Mouse (Mus musculus) adrenal gland, adult (tissue): ENCODE data around the gene Atf1.
"Not testable (repeated sequence)": the region's sequence is repeated elsewhere in the genome, so short reads cannot be mapped to it uniquely, and the experiment has no call there.

Source experiments
- DNase-seq, 2 experiments: peaks; one replicate each; pipeline ENCODE4 v3.0.0; 2022 to 2023; ENCODE audit warnings: low spot score in 1 of 2; ENCODE audit not compliant: inconsistent age in 2 of 2

Atf1 gene

DNA sequence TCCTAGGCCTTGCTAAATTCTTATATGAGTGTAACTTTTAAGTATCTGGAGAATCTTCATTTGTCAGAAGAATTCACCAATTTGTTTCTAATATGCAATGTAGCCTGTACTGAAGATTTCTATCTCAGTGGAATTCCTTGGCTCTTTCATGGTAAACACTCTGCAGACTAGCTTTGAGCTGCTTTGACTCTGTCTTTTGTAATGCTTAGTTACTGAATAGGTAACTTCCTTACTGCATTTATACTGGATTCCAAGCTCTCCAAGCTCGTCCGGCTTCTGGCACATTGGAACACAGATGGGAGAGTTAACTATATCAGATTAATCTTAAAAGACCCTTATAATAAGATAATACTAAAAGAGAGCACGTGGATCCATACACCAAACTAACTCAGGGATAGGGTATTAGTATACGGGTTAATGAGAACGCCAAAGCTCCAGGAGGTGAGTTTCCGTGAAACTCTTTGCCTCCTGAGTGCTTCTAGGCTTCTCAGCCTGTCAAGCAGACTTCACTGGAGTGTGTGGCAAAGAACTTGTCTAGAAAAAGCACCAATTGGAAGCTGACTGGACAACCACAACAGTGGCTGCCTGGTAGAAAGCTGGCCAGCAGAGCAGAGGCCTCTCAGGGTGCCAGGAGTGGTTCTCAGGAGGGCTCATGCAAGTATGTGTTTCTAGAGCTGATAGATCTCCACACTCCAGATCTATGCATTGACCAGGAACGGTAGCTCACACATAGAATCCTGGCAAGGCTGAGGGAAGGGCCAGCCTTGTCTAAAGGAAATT lies 31.2 kb downstream of the Atf1 start:
- DNase-seq = no peak

DNA sequence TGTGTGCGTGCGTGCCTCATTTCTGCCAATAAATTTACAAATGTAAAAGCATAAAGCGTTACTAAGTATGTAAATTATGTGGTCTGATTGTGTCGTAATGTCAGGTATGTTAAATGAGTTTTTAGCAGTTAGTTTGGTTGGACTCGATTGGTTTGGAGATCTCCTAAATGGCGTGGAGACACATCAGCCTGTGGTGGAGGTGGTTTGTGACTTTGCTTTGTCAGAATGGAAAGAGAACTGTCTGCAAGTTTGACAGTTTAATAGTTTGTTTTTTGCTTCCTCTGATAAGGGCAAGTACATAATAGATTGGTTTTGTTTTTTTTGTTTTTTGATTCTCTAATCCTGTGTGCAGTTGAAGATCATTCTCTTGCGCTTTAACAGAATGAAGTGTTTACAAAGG lies 32.7 kb downstream of the Atf1 start:
- DNase-seq = not testable (repeated sequence)

DNA sequence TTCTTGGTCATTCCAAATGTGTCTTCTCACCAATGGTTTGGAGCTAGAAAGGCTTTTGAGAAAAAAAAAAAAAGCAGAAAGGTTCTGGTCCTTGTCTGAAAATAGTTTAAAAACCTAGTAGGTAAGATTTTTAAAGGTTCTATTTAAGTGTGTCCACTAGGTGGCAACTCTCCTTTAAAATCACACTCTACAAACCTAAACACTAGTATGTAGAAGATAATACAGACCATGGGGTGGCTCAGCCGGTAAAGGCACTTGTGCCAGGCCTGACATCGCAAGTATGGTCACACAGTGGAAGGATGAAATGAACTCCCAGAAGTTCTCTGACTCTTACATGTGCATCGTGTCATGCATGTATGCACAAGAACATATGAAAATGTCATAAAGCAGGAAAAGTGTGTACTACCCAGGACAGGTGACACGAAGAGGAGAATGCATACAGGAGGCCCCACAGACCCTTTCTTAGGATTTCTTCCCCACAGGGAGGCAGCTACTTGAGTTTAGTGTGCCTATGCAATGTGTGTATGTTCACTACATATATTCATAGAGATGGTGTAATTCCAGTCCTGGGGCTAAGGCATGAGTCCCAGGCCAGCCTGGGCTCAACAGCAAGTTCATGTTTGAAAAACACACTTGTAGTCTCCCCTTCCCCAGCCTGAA lies 35.8 kb downstream of the Atf1 start:
- DNase-seq = peak in 1 of 2 experiments; percentile 65

DNA sequence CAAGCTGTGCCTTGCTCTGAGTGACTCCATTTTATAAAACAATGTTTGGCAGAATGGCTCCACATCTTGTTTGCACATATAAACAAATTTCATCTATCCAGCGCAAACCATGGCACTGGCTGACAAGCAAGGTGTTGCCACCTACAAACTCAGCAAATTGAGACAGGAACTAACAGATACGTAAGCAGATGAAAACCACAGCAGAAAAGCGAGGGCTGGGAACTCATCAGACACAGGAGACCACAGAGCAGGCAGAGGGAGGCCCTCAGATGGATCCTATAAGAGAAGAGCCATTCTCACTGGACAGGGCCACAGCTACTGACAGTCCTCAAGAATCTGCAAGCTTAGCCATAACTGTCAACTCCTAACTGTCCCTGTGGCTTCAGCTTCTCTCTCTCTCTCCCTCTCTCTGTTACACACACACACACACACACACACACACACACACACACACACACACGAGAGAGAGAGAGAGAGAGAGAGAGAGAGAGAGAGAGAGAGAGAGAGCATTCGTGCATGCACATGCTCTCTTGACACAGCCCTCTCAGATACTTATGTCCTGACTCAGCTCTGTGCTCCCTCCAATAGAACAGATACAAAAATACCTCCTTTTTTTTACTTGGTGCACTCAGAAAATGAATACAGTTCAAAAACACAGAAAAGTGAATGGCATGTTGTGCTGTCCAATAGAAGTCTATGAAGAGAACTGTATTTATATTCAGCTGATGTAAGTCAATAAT lies 38.1 kb downstream of the Atf1 start:
- no peak for DNase-seq

DNA sequence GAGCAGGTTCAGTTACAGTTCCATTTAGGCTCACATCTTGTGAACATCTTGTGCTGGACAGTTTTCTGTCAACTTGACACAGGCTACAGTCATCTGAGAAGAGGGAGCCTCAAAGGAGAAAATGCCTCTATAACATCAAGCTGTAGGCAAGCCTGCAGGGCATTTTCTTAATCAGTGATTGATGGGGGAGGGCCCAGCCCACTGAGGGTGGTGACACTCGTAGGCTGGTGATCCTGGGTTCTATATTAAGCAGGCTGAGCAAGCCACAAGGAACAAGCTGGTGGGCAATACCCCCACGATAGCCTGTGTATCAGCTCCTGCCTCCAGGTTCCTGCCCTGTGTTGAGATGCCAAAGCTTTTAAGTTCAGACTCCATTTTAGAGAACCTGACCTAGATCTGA lies 41.3 kb downstream of the Atf1 start:
- DNase-seq = no peak

DNA sequence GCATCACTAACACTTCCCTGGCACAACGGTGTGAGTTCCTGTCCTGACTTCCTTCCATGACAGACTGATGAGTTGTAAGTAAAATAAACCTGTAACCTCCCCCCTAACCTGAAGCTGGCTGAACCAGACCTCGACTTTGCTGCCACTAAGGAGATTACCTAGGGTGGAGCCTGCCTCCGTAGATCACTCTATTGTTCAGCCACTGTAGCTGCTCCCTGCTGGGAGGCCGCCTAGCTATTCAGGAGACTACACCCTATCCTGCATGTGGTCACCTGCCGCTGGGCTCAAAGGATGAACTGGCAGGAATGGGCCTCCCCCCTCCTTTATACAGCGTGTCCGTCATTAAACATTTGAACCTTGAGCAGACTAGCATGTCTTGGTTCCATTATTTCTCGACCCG lies 42.2 kb downstream of the Atf1 start:
- no peak for DNase-seq

DNA sequence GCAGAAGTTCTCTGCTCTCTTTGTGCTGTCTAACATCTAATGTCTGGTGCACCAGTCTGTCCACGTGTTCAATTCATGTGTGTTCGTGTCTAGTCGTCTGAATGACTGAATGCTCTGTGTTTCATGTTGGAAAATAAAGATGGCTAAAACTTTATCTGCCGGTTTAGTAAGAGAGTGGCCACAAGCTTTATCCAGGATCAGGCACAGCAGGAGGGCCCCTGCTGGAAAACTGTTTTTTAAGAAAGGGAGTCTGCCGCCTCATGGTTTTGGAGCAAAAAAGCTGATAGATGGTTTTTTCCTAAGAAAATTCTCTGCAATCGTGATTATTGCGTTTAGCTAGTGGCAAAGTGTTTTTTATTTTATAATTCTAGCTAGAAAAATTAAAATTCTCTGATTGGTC lies 43.0 kb downstream of the Atf1 start:
- not testable (repeated sequence) for DNase-seq

DNA sequence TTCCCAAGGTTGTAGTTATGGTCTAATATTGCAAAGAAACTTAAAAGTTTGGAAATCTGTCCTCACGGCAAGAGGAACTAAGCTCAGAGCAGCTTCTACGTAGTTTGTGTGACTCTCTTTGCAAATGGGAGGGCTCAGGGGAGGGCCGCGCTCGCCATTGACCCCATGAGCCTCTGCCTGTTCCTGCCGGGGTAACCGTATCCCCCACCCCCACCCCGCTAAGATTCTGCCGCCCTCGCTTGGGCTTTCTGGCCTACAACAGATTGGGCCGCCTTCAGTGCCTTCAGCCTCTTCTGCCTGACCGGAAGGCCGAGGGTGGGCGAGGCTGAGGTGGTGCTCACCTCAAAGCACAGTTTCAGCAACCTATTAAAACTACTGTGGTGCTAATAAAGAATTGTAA lies 43.8 kb downstream of the Atf1 start:
- DNase-seq = no peak

DNA sequence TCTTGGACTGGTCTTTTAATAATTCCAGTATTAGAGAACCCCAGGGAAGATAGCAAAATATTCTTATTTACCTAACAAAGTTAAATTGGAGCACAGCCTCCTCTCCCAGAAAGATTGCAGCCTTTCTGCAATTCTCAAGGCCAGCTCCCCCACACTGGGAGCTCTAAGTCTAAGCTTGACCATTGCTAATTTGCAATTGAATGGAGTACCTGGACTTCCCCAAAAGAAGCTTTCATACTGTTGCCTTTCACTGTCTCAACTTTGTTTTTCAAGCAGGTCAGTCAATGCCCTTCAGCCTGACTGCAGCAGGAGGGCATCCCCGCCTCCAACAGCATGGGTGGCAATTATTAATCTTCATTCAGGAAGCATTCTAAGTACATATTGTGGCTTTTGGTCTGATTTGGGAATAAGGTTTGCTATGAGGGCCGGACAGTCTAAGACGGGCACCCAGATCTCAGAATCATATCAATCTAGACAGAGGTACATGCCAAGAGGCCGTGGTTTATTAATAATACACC lies 46.2 kb downstream of the Atf1 start:
- not testable (repeated sequence) for DNase-seq

DNA sequence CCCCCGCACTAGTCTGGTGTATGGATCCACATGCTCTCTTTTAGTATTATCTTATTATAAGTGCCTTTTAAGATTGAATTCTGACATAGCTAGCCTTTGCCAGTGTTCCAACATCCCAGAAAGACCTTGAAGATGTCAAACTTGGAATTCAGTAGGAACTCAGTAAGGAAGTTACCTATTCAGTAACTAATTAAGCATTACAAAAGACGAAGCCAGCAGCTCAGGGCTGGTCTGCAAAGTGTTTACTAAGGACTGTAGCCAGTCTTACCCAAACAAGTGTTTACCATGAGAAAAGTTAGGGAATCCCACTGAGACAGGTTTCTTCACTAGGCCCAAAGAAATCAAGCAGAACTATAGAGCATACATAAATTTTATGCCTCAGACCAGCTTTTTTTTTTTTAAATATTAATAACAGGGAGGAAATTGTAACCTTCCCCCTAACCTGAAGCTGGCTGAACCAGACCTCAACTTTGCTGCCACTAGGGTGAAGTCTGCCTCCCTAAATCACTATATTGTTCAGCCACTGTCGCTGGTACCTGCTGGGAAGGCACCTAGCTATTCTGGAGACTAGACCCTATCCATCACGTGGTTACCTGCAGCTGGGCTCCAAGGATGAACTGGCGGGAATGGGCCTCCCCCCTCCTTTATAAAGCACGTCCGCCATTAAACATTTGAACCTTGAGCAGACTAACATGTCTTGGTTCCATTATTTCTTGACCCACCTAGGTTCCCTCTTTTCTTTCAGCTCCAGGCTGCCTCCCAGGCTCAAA lies 47.4 kb downstream of the Atf1 start:
- DNase-seq = no peak

DNA sequence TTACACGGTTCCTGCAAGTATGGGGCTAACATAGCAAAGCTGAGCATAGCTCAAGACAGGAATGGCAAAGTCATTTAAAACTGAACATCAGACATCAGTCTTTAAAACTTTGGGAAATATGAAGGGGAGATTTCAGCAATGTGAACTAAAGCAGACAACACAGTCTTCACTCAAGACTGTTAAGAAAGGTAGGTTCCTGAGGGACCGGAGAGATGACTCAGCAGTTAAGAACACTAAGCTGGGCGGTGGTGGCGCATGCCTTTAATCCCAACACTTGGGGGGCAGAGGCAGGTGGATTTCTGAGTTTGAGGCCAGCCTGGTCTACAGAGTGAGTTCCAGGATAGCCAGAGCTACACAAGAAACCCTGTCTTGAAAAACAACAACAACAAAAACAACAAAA lies 48.8 kb downstream of the Atf1 start:
- no peak for DNase-seq

DNA sequence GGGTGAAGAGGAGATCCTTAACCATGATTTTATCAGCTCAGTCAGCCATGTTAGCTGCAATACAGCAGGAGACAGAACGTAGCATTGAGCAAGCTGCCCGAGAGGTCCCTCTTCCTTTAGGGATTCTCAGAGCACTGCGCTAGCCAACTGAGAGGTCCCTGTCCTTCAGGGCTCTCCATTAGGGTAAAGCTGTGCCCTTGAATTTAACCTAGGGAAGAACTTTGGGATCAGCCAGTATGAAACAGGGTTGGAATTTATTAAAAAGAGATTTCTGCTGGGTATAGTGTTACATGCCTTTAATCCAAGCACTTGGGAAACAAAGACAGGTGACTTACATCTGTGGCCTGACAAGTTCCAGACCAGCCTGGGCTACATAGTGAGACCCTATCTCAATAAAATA lies 50.0 kb downstream of the Atf1 start:
- no peak for DNase-seq

DNA sequence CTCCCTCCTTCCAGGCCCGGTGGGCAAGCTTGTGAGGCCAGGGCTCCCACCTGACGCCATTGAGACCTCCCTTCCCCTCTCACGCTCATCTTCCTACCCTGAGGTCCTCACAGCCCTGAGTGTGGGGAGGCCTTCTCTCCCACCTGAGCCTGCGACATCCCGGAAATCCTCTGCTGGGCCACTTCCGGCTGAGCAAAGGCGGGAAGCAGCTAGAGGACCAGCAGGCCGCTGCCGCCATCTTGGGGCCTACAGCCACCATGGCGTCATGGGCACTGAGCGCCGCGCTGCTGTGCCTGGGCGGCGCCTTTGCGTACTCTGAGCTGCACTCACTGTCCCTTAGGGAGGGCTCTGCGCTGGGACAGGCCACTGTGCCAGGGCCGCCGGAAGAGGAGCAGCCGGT lies 53.0 kb downstream of the Atf1 start, which contains the start of gene Tmprss12:
TSS of gene Tmprss12 (plus strand) at position 212 of the 400 bp plus-strand sequence.
- no peak for DNase-seq

DNA sequence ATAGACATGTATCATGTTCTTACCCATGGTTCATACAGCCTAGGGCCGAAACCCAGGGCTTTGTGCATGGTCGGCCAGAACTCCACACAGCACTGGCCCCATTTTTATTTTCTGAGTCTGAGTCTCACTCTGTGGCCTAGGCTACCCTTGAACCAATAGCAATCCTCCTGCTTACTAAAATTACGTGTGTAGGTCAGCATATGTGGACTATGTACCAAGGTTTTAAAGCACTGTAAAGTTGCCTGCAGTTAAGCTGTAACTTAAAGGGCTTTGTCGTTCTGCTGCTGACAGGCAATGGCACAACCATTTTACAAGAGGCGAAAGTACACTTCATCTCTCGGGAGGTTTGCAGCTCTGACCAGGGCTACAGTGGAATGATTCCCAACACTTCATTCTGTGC lies 61.4 kb downstream of the Atf1 start:
- no peak for DNase-seq

DNA sequence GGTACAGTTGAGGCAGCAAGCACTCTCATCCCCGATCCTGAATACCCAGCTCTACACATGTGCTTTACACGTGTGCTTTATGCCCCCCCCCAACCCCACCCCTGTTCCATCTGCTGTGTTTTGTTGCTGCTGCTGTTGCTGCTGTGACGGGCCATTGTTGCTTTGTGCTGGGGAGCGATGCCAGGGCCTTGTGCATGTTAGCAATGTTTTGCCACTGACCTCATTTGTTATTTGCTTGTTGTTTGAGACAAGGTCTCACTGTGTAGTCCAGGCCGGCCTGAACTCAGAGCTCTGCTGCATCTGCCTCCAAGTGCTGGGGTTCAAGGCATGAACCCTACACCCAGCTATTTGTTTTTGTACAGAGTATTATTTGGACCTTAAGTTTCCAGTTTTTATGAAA lies 63.2 kb downstream of the Atf1 start:
- DNase-seq = no peak

DNA sequence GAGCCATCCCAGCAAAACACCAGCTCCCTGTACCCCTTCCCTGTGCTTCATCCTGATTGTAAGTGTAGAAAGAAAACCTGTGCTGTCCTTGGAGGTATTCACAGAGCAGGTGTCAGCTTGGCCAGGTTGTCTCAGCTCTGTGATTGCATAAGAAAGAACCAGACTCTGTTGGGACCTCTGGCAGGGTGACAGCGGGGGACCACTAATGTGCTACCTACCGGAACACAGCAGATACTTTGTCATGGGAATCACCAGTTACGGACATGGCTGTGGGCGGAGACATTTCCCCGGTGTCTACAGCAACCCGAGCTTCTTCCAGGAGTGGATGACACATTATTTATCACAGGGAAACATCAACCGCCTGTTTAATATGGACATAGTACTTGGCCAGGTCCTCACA lies 64.7 kb downstream of the Atf1 start:
- DNase-seq = no peak

DNA sequence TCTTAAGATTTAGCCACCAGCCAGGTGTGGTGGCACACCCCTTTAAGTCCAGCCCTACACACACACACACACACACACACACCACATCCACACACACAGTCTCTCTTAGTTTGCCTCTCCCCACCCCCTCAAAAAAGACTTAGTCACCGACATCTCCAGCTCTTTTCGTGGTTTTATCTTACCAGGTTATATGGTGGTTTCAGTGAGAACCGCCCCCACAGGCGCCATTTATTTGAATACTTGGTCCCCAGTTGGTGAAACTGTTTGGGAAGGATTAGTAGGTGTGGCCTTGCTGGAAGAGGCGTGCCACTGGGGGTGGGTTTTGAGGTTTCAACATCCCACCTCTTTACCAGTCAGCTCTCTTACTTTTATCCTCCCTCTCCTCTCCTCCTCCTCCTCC lies 70.2 kb downstream of the Atf1 start:
- peak in 1 of 2 experiments; percentile 16 for DNase-seq

DNA sequence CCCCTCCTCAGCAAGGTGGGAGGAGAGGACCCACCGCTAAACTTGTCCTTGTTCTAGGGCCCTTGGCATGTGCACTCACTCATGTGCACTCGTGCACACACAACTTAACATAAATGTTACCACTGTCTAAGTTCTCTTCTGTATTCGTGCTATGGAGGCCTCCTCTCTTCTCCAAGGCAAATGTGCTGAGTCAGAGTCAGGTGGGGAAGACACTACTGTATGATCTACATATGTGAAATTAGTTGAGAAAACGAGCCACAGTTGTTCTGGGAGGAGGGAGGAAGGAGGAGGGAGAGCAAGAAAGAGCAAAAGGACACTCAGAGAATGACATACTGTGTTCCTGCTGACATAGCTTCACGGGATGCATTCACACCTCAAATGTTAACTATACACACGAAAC lies 72.9 kb downstream of the Atf1 start:
- peak in 1 of 2 experiments; percentile 18 for DNase-seq

DNA sequence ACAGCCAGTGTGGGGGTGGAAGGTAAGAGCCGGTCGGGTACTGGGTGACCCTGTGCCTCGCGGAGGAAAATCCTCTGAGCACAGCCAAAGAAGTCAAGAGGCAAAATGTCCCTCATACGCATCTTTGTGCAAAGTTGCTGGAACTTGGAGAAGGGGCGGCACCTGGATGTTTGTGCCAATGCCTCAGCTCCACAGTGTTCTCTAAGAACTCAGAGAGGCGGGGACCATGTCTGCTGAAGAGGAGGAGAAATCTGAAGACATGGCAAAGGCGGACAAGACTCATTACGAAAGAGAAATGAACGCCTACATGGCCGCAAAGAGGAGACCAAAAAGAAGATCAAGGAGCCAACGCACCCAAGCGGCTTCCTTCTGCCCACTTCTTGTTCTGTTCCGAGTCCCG lies 73.9 kb downstream of the Atf1 start:
- DNase-seq = peak in 1 of 2 experiments; percentile 47

DNA sequence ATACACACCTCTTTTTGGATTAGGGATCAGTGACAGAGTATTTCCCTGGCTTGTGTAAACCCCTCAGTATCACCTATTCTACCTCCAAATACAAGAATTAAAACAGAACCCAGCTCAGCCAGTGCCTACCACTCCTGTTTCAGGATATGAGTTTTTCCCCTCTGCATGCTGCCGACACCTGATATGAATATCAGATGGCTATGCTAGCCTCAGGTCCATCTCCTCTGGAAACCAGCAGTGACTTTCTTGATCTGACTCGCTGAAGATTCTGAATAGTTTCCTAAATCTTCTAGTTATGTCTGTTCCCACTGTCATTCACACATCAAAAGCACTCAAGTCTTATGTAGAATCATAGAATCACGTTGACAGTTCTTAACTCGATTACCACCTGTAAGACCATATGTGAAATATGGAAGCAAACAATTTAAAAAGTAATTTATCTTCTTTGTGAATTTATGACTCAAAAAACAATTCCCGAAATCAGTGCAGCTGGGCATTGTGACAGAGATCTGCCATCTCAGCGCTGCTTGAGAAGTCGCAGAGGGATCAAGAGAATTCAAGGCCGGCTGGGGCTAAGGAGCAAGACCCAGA lies 75.9 kb downstream of the Atf1 start:
- DNase-seq = peak in 1 of 2 experiments; percentile 26
